Mouse (Mus musculus) hematopoietic stem cell, adult 5-6 weeks (primary cell): ENCODE measurements around the gene Pitpnm3. TPM values are rescaled to one million over a fixed set of nuclear protein-coding genes. Genes with fewer than 3 reads are reported as not detected.

Experiments used
- ATAC-seq, 2 experiments: fragments of 125-278 bp in 1 of 2; replicated peaks in 1 of 2; 2 replicates each; pipeline ENCODE4 v1.8.0; 2016 to 2017; ENCODE audit warnings: inconsistent platforms in 2 of 2, mild to moderate bottlenecking in 2 of 2, moderate number of reproducible peaks in 2 of 2, low read depth in 1 of 2, moderate TSS enrichment in 1 of 2; ENCODE audit not compliant: low FRiP score in 2 of 2, poor library complexity in 2 of 2, severe bottlenecking in 2 of 2, insufficient read depth in 1 of 2, low TSS enrichment in 1 of 2
- total RNA-seq: library from RNA; stranded (forward); fragments of 172-1452, 232-1000 nt; gene quantifications from 2 replicates; pipeline ENCODE4 v1.2.3, GENCODE M21; 2017

The Pitpnm3 gene
- total RNA-seq, 1 experiment from 2014 or later = not detected

DNA sequence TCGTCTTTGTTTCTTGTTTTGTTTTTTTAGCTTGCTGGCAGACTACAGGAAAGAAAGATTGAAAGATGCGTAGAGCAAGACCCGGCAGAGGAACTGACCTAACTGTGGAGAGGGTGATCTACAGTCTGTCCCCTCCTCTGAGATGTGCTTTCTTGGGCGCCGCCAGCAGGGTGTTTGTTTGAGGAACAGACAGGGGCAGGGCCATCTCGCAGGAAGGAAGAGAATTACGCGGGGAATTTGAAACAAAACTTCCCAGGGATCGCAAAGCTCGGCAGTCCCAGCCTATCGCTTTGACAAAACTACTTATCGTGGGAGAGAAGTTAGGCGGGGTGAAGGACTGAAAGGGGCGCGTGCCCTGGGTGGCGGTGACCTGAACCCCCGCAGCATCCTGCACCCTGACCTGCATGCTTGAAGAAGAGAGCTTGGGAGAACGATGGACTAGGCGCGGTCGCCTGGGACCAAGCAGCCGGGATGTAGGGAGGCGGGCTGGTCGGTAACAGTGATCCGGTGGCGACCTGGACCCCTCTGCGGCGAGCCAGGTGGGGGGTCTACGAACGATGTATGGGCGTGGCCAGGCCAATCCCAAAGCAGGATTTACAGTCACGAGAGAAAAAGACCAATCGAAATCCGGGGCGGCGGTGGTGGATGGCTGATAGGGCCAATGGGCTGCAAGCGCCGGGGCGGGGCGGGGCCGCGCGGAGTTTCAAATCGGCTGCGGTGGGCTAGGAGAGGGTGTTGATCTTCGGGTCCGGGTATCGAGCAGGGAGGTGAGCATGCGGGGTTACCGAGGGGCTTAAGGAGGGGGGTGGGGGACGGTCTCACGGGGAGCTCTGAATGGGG is 93.6 kb downstream of the Pitpnm3 start, which contains the start of gene Pimreg:
Gene Pimreg, plus strand, starts transcription at position 265 of the 840 bp plus-strand sequence.
- peak; percentile 89 to 90 for ATAC-seq

DNA sequence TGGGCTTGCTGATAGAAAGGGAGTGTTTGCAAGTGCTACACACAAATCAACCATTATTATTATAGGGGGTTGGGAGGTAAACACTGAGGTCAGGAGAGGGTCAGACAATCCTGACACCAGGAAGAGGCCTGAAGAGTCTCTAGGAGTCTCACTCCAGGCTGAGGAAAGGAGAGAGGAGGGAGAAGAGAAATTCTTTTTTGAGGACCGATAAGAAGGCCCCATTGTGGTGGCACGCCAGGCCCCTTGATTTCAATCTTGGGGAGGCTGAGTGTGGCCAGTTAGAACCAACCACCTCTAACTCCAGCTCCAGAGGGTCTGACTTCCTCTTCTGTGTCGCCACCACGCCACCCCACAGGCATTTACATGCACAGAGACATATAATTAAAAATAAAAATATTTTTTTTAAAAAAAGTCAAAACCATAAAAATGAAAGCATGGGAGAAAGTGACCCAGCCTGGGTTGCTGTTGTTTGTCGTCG is 94.2 kb downstream of the Pitpnm3 start:
- peak in 1 of 2 experiments; percentile 29; a peak in 1 of 4 replicates for ATAC-seq

GRCm38 (mm10) chr11:72039599-72040386 is 95.8 kb downstream of the Pitpnm3 start:
- ATAC-seq = no peak

DNA sequence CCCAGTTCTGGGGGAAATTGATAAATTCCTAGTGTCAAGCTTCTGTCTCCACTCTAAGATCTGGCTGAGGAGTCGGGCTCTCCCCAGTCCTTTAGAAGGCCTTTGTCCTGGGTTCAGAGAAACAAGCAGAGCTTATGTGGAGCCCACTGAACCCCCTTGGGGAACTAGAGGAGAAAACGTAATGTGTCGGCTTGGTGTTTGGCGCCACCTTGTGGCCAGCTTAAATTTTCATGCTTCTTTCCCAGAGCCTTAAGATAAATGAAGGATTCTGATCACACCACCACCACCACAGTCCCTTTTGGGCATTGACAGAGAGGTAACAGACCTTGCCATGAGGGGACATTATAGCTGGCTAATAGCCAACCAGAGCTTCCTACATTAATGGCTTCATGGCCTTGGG is 97.6 kb downstream of the Pitpnm3 start:
- ATAC-seq = no peak

- ATAC-seq = no peak
Measured at GRCm38 (mm10) chr11:72037409-72037808, 98.2 kb downstream of the Pitpnm3 start, which contains the start of gene Aipl1. TSS of gene Aipl1 (minus strand) at chr11:72037509.

DNA sequence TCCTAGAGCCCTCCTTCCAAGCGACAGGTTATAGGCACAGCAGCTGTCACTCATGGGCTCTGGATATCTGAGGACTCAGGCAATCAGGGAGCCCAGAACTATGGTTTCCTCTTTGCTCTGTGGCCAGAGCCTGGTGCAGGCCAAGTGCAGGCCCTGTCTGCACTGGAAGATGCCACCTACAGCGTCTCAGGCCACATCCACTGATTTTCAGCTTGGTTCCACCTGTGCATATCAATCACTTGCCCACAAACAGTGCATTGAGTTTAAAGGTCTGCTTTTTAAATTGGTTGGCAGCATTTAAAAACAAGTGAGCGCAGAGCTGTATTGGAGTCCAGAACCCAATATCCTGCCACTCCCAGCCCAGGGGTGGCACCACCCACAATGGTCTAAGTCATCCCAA is 103.0 kb downstream of the Pitpnm3 start:
- ATAC-seq = no peak

- no peak for ATAC-seq
Measured at GRCm38 (mm10) chr11:72032091-72032490, 103.5 kb downstream of the Pitpnm3 start.

- ATAC-seq = no peak
Measured at GRCm38 (mm10) chr11:72031353-72031752, 104.2 kb downstream of the Pitpnm3 start.

GRCm38 (mm10) chr11:72029143-72029542 is 106.4 kb downstream of the Pitpnm3 start:
- ATAC-seq = no peak

DNA sequence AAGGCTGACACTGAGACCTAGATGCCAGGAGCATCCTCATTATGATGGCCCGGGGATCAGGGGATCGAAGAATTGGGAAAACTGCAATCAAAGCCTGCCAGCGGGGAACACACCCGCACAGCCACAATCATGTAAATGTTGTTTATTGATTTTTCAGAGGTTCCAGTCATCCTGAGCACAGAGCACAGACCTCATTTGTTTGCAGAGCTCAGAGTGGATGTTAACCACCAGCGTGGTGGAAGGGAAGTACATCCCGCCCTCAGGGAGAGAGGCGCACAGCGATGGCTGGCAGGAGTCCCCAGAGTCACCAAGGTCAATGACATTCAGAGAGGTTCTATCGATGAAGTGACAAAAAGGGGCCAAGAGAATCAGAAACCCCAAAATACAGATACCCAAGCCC is 107.7 kb downstream of the Pitpnm3 start:
- no peak for ATAC-seq

- no peak for ATAC-seq
Measured at GRCm38 (mm10) chr11:72026516-72026915, 109.1 kb downstream of the Pitpnm3 start.

DNA sequence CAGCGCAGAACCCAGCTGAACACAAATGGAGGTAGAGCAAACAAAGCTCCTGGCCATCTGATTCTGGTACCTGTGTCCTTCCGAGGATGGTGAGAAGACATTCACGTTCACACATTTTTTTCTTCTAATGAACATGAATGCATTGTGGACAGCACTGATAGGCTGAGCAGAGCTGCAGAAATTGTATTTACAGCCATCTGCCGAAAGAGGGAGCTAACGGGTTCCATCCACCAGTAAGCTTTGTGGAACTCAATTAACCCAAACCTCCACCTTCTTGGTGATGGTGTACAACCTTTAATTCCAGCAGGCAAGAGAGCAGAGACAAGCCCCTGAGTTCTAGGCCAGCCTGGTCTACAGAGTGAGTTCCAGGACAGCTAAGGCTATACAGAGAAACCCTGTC is 109.7 kb downstream of the Pitpnm3 start:
- ATAC-seq = no peak

GRCm38 (mm10) chr11:72024193-72024781 is 111.3 kb downstream of the Pitpnm3 start:
- peak; percentile 66 to 72; a peak in 3 of 4 replicates for ATAC-seq

DNA sequence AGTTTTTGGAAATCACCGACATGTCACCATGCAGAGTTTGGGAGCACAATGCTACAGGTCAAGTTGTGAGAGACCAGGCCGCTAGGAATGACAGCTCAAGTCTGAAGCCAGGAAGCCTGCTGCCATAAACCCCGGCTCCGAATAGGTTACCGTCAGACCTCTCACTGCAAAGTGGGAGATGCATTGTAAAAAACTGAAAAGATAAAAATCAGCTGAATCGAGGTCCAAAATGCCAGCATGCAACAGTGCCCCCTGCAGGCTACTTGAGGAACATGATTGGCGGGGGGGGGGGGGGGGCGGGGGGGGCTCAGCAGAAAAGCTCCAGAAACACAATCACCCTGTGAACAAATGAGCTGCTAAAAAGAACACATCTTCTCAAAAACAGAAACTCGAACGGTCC is 112.0 kb downstream of the Pitpnm3 start:
- ATAC-seq = no peak

DNA sequence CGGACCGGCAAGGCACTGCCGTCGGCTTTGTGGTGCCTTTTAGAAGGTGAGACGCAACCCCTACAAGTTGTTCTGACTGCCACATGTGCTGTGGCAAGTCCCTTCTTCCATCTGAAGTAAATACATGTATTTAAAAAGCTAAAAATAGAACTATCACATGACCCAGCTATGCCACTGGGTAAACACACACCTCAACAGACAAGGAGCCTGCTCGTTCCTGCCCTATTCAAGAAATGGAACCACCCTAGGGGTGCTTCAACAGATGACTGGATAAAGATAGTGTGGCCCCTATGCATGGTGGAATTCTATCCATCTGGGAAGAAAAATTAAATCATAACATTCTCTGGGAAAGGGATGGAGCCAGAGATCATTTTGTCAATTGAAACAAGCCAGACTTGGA is 112.8 kb downstream of the Pitpnm3 start:
- ATAC-seq = no peak

DNA sequence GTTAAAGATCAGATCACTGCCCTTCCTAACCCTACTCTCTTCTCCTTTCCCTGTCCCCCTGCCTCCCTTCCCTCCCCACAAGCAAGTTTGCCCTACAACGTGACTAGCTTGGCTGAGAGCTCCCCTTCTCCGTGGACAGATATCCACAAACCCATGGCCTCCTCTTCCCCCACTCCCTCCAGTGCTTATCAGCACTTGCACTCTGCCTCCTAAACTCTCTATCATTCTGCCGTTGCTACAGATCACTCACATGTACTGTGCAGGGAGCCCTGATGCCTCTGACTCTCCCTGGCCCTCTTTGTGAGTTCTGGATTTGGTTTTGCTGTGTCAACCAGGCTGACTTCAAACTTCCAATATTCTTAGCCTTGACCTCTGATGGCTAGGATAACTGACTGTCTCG is 114.6 kb downstream of the Pitpnm3 start:
- ATAC-seq = no peak

GRCm38 (mm10) chr11:72017253-72017601 is 118.4 kb downstream of the Pitpnm3 start:
- no peak for ATAC-seq
